Mouse (Mus musculus) liver, embryonic 11.5 days (tissue): ENCODE data around the gene Degs2. TPM values are rescaled to one million over a fixed set of nuclear protein-coding genes. Genes with fewer than 3 reads are reported as not detected.

Experiments used
- ATAC-seq: fragments of 200-750 bp; cut with Nextera tagmentation; replicated peaks from 2 replicates; pipeline ENCODE4 v1.8.0; 2017; ENCODE audit warnings: moderate number of reproducible peaks, mild to moderate bottlenecking, moderate TSS enrichment, moderate library complexity; ENCODE audit not compliant: low FRiP score
- DNase-seq: peaks from one replicate; pipeline ENCODE4 v3.0.0-alpha.2; 2017; ENCODE audit warnings: low spot score
- H3K27ac ChIP-seq: fragments of 300-500 bp; sonication (generic); 2 replicates; pipeline ENCODE4 v1.5.1; 2014; ENCODE audit warnings: mild to moderate bottlenecking, low read depth, low read length, control low read depth
- H3K27me3 ChIP-seq: fragments of 300-500 bp; sonication (generic); replicated peaks from 2 replicates; pipeline ENCODE4 v1.6.1; 2014; ENCODE audit warnings: low read length, mixed read lengths; ENCODE audit not compliant: control insufficient read depth, insufficient read depth
- H3K36me3 ChIP-seq: fragments of 300-500 bp; sonication (generic); 2 replicates; pipeline ENCODE4 v1.6.1; 2014; ENCODE audit warnings: mild to moderate bottlenecking, low read length, moderate library complexity, mixed read lengths; ENCODE audit not compliant: control insufficient read depth, insufficient read depth
- H3K4me1 ChIP-seq: fragments of 300-500 bp; sonication (generic); replicated peaks from 2 replicates; pipeline ENCODE4 v1.6.1; 2014; ENCODE audit warnings: low read length, mixed read lengths; ENCODE audit not compliant: control insufficient read depth, insufficient read depth
- H3K4me2 ChIP-seq: fragments of 300-500 bp; sonication (generic); 2 replicates; pipeline ENCODE4 v1.6.1; 2014; ENCODE audit warnings: mild to moderate bottlenecking, control low read depth, moderate library complexity
- H3K4me3 ChIP-seq: fragments of 300-500 bp; sonication (generic); 2 replicates; pipeline ENCODE4 v1.5.1; 2014; ENCODE audit warnings: low read depth, low read length, control low read depth
- H3K9ac ChIP-seq: fragments of 300-500 bp; sonication (generic); 2 replicates; pipeline ENCODE4 v1.6.1; 2014; ENCODE audit warnings: low read depth, low read length, control low read depth
- H3K9me3 ChIP-seq: fragments of 300-500 bp; sonication (generic); 2 replicates; pipeline ENCODE4 v1.6.1; 2016; ENCODE audit warnings: low read length, inconsistent platforms, mixed read lengths; ENCODE audit not compliant: control insufficient read depth
- WGBS: fragments of 180-500 bp; shearing (Covaris S2); extraction: QIAGEN DNeasy Blood & Tissue Kit; methylation state at CpG from one replicate; pipeline ENCODE4 v1.1.7; 2014; 5-methylcytosine and 5-hydroxymethylcytosine counted together
- microRNA counts: library from miRNA; unstranded; fragments of <30 nt; microRNA quantifications from one replicate; lab custom pipeline; 2015
- microRNA-seq: library from miRNA; unstranded; fragments of <30 nt; microRNA quantifications from one replicate; pipeline ENCODE4, GENCODE M21; 2017; ENCODE audit warnings: borderline number of aligned reads
- polyA plus RNA-seq: library from polyadenylated mRNA; unstranded; fragments of >200 nt; fragmentation: Nextera tagmentation; extraction: Ambion mirVana; gene quantifications from 2 replicates; pipeline ENCODE4 v1.2.1, GENCODE M21; 2014

Degs2 gene
- polyA plus RNA-seq, 1 experiment from 2014 or later = 0.33 TPM

DNA sequence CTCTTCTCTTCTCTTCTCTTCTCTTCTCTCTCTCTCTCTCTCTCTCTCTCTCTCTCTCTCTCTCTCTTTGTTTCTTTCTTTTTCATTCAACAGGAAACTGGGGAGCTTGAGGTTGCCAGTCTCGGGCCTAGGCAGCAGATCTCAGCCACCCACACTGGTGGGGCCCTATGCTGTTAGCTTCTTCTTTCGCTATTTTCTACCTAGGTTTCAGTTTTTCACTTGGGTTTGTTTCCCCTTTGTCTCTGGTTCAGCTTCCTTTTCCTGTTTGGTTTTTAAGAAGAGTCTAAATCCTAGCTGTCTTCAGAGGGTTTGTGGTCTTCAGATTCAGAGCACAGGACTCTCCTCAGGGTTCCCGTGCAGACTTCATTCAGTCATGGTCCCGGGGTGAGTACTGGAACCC is 66.6 kb downstream of the Degs2 start:
- H3K27me3 ChIP-seq = no peaks in the 10 kb centered on the region
- DNase-seq = no peak
- WGBS = 55% methylated on average over 4 of the region's 4 CpGs
- H3K4me2 ChIP-seq = no peak overlapping the region
- ATAC-seq = no peak
- no peak overlapping the region for H3K4me3 ChIP-seq
- H3K27ac ChIP-seq = no peak overlapping the region
- H3K9me3 ChIP-seq = no peaks in the 10 kb centered on the region
- peaks cover 39% of the 10 kb centered on the region for H3K4me1 ChIP-seq
- no peaks in the 10 kb centered on the region for H3K36me3 ChIP-seq
- no peak overlapping the region for H3K9ac ChIP-seq

- H3K9me3 ChIP-seq = no peaks in the 10 kb centered on the region
- no peak overlapping the region for H3K27ac ChIP-seq
- no peak overlapping the region for H3K9ac ChIP-seq
- no peaks in the 10 kb centered on the region for H3K36me3 ChIP-seq
- no peaks in the 10 kb centered on the region for H3K27me3 ChIP-seq
- no peak overlapping the region for H3K4me2 ChIP-seq
- ATAC-seq (no peak), DNase-seq (no peak)
- WGBS = 91% methylated on average over 1 of the region's 1 CpGs
- H3K4me3 ChIP-seq = no peak overlapping the region
- peaks cover 44% of the 10 kb centered on the region for H3K4me1 ChIP-seq
Observed at GRCm38 (mm10) chr12:108634031-108634430, 68.1 kb downstream of the Degs2 start.

DNA sequence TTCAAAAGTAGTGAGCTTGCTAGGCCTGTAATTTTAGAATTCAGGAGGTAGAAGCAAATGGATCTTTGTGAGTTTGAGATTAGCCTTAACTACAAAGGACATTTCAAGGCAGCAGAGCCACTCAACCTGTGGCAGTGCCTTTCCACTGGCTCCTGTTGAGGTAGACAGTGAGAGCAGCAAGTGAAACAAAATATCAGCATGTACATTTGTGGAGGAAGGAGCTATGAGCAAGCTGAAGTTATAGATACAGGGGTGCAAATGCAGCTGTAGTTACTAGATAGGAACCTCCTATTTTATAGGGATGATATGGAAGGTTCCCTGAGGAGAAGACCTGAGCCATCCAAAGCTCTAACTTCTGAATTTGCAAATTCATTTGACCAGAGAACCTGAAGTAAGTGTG is 69.6 kb downstream of the Degs2 start:
- H3K27ac ChIP-seq = no peak overlapping the region
- H3K27me3 ChIP-seq = no peaks in the 10 kb centered on the region
- no peaks in the 10 kb centered on the region for H3K36me3 ChIP-seq
- H3K9me3 ChIP-seq = no peaks in the 10 kb centered on the region
- peaks cover 49% of the 10 kb centered on the region for H3K4me1 ChIP-seq
- no peak overlapping the region for H3K4me2 ChIP-seq
- ATAC-seq (peak; percentile 66), DNase-seq (no peak)
- H3K4me3 ChIP-seq = no peak overlapping the region
- no peak overlapping the region for H3K9ac ChIP-seq

- Histone ChIP-seq H3K9me3 (no peaks in the 10 kb centered on the region), H3K4me3 (no peak overlapping the region), H3K27ac (0 out of 2 replicates have a peak overlapping the region, but pooled peaks have one; percentile 22), H3K4me1 (peaks cover 49% of the 10 kb centered on the region), H3K27me3 (no peaks in the 10 kb centered on the region), H3K36me3 (no peaks in the 10 kb centered on the region), H3K4me2 (no peak overlapping the region), H3K9ac (no peak overlapping the region)
- ATAC-seq (peak; percentile 55; the same call in 1 of the 2 replicates), DNase-seq (no peak)
- 67% methylated on average over 6 of the region's 6 CpGs for WGBS
Observed at GRCm38 (mm10) chr12:108630741-108631688, 71.1 kb downstream of the Degs2 start.

DNA sequence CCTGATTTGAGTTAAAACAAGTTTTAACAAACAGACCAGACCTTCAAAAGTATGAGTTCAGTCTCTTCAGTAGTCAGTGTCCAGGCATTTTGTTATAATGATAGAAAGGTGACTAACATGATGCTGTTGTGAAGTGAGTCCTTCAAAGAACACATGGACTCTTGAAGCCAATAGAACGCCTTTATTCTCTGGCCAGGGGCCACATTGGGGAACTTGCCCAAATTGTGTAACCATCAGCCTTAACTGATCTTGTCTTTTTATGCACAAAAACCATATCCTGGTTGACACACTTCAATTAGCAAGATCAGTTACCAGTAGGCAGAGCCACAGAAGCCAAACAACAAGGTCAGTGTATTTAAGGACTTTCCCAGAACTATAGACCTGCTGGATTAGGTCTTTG is 72.6 kb downstream of the Degs2 start:
- no peak for DNase-seq
- 65% methylated on average over 1 of the region's 1 CpGs for WGBS
- H3K27ac ChIP-seq = no peak overlapping the region
- no peaks in the 10 kb centered on the region for H3K27me3 ChIP-seq
- no peak for ATAC-seq
- H3K4me1 ChIP-seq = peaks cover 44% of the 10 kb centered on the region
- no peak overlapping the region for H3K4me2 ChIP-seq
- H3K36me3 ChIP-seq = no peaks in the 10 kb centered on the region
- no peaks in the 10 kb centered on the region for H3K9me3 ChIP-seq
- H3K4me3 ChIP-seq = no peak overlapping the region
- H3K9ac ChIP-seq = no peak overlapping the region

MicroRNA genes within 50 kb of the gene (microRNA counts, 519-probe panel; counts per million panel counts)
- 4,969 counts per million, percentile 39 among the panel's probes with 10 or more counts for microRNA mmu-miR-342-3p (lab: Ali Mortazavi, UCI)
- microRNA mmu-miR-342-5p (lab: Ali Mortazavi, UCI) = not detected

Small RNA genes within 50 kb of the gene (microRNA-seq; reads per million reads assigned to microRNA genes)
- not detected for gene Gm23872
- 5,977 reads per million, percentile 89 among the genes with 10 or more reads in this experiment for gene Mir342

Other genes with a start within 250 kb of the Degs2 start
- gene Evl, start 147.6 kb downstream of the Degs2 start, polyA plus RNA-seq = 27.3 and 29.7 TPM in 2 replicates
- 17.9 and 19.2 TPM in 2 replicates for gene Yy1, start 90.7 kb upstream of the Degs2 start, polyA plus RNA-seq
- gene Slc25a29, start 133.6 kb upstream of the Degs2 start, polyA plus RNA-seq = 2.9 and 3.9 TPM in 2 replicates
- 4.5 and 5.2 TPM in 2 replicates for gene Slc25a47, start 133.7 kb upstream of the Degs2 start, polyA plus RNA-seq
- gene Wdr25, start 191.3 kb upstream of the Degs2 start, polyA plus RNA-seq = 4.1 and 5.3 TPM in 2 replicates
- 90.8 and 102 TPM in 2 replicates for gene Wars, start 191.9 kb upstream of the Degs2 start, polyA plus RNA-seq